Mouse (Mus musculus) bone marrow macrophage, adult 2 months (primary cell): ENCODE data around the gene Acnat1.
"Not testable (repeated sequence)": the region's sequence is repeated elsewhere in the genome, so short reads cannot be mapped to it uniquely, and the experiment has no call there.

Experiments
- CTCF ChIP-seq: IDR thresholded peaks from 2 replicates; pipeline ENCODE4 v1.5.1; 2012; ENCODE audit warnings: low read depth, mild to moderate bottlenecking, low read length, moderate library complexity
- POLR2A ChIP-seq: IDR thresholded peaks from 2 replicates; pipeline ENCODE4 v1.6.1; 2012; ENCODE audit warnings: mild to moderate bottlenecking, low read depth, low read length, borderline replicate concordance

DNA sequence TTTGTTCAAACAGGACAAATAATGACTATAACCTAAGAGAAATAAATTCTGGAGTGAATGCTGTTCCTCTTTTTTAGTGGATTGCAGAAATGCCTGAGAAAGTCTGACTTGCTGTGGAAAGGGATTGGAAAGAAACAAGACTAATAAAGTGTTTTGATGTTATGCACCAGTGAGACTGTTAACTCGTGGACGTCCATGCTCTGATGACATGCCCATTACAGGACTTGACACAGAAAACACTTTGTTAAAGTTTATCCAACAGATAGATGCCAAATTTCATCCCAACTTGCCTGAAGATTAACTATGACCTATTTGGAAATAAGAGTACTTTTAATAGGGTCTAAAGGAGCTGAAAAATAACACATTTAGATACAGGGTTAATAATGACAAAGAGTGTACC lies 63.6 kb downstream of the Acnat1 start:
- not testable (repeated sequence) for TF ChIP-seq POLR2A, CTCF
